Mouse (Mus musculus): Measurements from ENCODE around the gene Catsperd. TPM values are rescaled to one million over a fixed set of nuclear protein-coding genes. Genes with fewer than 3 reads are reported as not detected.

Catsperd gene
- polyA plus RNA-seq (2014; fragmentation: Illumina TruSeq; extraction: RNeasy Lipid Tissue Mini Kit (QIAGEN cat#74804); ENCODE audit: low read depth, low replicate concordance), result not detected

DNA sequence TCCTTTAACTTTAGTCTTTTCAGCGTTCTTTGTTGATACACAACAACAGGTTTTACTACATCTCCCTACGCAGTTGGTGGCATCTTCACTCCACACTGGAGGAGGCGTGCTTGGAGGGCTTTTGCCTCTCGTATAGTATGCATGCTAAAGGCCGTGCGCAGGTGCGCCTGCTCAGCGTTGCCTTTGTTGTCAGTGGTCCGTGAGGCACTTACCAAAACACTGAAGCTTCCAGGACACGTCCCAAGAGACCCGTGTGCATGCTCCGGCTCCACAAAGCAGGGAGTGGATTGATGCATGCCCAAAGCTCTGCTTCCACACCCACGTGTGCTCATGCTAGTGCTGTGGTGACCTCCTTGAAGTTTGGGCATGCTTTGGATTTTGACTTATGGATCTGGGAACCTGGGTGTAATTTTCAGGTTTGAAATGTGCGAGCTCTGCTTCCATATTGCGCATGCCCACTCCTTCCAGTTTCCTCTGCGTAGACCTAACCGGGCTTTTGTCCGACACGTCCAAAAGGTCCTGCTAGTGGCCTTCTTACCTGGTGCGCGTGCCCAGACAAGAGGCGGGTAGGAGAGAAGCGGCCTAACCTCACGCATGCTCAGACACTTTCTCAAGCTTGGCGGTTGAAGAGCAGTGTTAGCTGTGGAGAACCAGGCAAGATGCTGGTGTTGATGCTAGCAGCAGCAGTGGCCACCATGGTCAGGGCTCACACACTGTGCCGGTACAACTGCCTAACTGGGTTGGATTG is at the start of gene Catsperd:
Gene Catsperd (plus strand): TSS at position 614 of the 748 bp plus-strand sequence.

DNA sequence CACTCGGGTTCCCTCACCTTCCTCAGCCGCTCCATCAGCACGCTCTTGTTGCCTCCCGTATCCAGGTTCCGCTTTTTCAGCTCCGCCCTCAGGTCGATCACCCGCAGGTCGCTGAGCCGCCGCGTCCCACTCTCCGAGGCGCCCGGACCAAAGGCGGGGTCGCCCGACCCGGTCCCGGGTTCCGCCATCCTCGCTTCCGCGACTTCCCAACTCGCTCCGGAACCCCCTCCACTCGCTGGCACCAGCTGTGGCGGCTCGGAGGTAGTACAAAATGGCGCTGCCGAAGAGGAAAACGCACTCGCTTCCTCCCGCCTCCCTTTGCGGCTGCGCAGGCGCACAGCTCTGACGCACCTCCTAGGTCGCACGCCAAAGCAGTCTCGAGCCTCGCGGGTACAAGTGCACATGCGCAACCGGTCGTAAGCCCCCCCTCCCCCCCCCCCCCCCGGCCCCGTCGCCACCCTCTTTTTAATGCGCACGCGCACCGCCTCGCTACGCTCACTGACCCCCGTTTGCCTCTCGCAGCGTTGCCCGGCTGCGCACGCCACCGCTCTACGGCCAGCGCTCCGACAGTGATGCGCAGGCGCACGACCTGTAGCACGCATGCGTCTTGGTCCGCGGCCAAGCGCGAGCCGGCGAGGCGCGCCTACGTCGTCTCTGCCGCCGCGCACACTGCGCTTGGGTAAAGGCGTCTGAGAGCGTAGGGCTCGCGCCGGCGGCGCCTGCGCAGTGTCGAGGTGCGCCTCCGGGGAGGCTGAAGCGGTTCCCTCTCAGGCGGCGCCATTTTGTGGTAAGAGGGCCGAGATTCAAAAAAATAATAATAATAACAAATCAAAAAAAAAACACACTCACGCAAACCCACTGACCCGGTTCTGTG is 43.4 kb upstream of the Catsperd start, which contains the start of the genes Safb2 and Safb:
Gene Safb2 (minus strand): TSS at position 329 of the 874 bp plus-strand sequence.
Gene Safb (plus strand): TSS at position 569 of the 874 bp plus-strand sequence.

DNA sequence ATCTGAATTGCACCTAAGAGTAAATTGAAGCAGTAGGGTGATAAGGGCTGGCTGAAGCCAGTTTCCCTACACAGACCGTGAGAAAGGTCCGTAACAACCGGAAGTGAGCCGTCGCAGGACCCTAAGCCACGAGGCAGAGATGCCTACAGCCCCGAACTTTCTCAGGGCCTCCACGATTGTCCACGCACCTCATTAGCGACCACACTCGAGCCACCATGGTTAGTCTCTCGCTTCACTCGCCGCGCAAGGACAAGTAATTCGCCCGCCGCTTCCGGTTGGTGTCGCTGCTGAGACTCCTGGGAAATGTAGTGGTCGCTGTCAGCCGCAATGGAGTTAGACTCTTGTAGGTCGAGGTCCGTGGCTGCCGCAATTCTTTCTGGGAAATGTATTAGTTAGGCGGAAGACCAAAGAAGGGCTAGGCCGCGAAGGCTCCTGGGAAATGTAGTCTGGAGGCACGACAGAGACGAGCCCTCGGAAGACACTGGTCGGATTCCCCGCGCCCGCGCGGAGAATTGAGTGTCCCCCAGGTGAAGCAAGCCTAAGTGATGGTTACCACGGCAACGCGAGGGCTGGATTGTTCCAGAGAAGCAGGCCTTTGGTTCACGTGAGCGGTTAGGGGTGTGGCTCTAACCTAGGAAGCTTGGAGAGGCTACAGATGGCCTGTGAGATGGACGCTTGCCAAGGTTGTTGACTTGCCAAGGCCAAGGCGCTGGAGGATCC is 18.3 kb upstream of the Catsperd start, which contains the start of gene 2410015M20Rik:
Gene 2410015M20Rik (minus strand): TSS at position 320 of the 720 bp plus-strand sequence.

DNA sequence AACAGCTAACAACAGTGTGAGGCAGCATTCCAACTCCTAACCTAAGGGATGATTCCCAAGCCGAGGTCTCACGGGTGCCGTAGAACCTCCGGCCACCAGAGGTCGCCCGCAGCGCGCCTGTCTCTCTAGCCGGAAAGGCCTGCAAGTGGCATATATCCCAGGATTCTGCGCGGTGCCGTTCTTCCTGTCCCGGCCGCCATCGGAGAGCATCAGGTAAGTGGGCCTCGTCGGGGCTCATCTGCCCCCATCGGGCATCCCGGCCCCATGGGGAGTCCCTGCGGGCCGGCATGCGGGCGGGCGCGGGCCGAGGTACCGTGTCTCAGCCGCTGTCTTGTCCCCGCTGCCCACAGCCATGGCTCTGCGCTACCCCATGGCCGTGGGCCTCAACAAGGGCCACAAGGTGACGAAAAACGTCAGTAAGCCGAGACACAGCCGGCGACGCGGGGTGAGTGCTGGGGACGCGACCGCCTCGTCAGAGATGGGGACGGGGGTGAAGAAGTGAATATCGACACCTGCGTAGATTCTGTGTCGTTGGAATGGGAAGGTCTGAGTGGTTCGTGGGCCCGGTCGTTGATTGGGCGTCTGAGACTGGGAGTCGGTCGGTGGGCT is 14.6 kb upstream of the Catsperd start, which contains the start of gene Rpl36:
Gene Rpl36 (plus strand): TSS at position 181 of the 609 bp plus-strand sequence.

DNA sequence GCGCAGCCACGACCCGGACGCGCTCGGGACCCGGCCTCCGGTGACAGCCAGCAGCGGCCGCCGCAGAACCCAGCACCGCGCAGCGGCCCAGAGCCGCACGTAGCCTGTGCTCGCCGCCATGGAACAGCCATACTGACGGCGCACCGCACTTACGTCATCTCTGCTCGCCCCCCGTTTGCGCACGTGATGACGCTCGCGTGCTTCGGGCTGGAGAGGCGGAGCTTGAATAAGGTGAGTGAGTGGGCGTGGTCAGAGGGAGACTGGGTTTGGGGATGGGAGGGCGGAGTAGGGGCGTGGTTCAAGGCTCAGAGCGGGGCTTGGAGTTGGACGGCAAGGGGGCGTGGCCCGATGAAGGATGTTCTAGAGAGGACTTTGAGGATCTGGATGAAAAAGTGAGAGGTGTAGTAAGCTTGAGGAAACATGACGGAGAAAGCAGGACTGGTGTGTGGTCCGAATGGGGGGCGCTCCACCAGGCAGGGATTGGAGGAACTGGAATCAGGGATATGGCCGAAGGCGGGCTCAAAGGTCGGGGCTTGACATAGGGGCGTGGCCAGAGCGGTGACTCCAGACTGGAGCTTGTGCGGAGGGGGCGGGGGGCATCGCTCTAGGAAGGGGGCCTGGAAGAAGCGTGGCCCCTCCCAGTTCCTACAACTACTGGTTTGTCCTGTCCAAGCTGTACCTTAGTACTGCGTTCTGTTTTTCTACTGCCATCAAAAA is 1.0 kb upstream of the Catsperd start, which contains the start of gene Lonp1:
Gene Lonp1 (minus strand): TSS at position 134 of the 717 bp plus-strand sequence.

DNA sequence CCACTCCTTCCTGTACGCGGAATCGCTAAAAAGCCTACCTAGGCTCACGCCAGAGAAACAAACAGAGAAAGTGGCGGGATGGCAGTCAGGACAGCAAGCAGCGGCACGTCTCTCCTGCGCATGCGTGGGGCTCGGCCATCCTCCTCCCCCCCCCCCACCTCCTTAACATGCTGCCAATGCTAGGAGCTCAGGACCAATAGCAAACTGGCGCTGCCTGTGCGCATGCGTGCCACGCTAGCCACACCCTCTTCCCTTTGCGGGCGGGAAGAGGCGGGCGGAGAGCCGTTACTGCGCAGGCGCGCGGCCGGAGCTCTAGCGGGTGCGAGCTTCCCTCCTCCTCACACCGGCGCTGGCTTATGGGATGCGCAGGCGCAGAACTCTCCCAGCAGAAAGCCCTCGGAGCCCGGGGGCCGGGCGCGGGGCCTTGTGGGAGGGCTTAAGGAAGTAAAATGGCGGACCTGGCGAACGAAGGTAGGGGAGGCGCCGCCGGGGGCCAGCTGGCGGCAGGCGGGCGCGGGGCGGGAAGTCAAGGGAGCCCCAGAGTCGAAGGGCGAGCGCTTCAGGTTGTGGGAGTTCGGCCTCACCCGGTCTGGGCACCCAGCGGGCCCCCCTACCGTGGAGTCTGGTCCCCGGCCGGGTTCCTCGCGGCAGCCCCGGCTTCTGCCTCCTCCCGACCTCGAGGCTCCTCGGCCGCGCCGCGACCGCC is 45.2 kb downstream of the Catsperd start, which contains the start of gene Ranbp3:
Gene Ranbp3 (plus strand): TSS at position 354 of the 706 bp plus-strand sequence.

Other genes with a start within 250 kb of the Catsperd start
- gene Ptprs, start 151.7 kb upstream of the Catsperd start, polyA plus RNA-seq (2014; fragmentation: Illumina TruSeq; extraction: RNeasy Lipid Tissue Mini Kit (QIAGEN cat#74804); ENCODE audit: low read depth, low replicate concordance), result 46.2 TPM
- not detected for gene Znrf4, start 115.7 kb upstream of the Catsperd start, polyA plus RNA-seq (2014; fragmentation: Illumina TruSeq; extraction: RNeasy Lipid Tissue Mini Kit (QIAGEN cat#74804); ENCODE audit: low read depth, low replicate concordance)
- not detected for gene Gm20219, start 73.8 kb upstream of the Catsperd start, polyA plus RNA-seq (2014; fragmentation: Illumina TruSeq; extraction: RNeasy Lipid Tissue Mini Kit (QIAGEN cat#74804); ENCODE audit: low read depth, low replicate concordance)
- 63.1 TPM for gene Safb2, start 43.6 kb upstream of the Catsperd start, polyA plus RNA-seq (2014; fragmentation: Illumina TruSeq; extraction: RNeasy Lipid Tissue Mini Kit (QIAGEN cat#74804); ENCODE audit: low read depth, low replicate concordance)
- gene Safb, start 43.3 kb upstream of the Catsperd start, polyA plus RNA-seq (2014; fragmentation: Illumina TruSeq; extraction: RNeasy Lipid Tissue Mini Kit (QIAGEN cat#74804); ENCODE audit: low read depth, low replicate concordance), result 89.3 TPM
- gene 2410015M20Rik, start 18.4 kb upstream of the Catsperd start, polyA plus RNA-seq (2014; fragmentation: Illumina TruSeq; extraction: RNeasy Lipid Tissue Mini Kit (QIAGEN cat#74804); ENCODE audit: low read depth, low replicate concordance), result 302 TPM
- gene Rpl36, start 14.7 kb upstream of the Catsperd start, polyA plus RNA-seq (2014; fragmentation: Illumina TruSeq; extraction: RNeasy Lipid Tissue Mini Kit (QIAGEN cat#74804); ENCODE audit: low read depth, low replicate concordance), result 1,063 TPM
- 125 TPM for gene Lonp1, start 1.3 kb upstream of the Catsperd start, polyA plus RNA-seq (2014; fragmentation: Illumina TruSeq; extraction: RNeasy Lipid Tissue Mini Kit (QIAGEN cat#74804); ENCODE audit: low read depth, low replicate concordance)
- 35.0 TPM for gene Ranbp3, start 45.2 kb downstream of the Catsperd start, polyA plus RNA-seq (2014; fragmentation: Illumina TruSeq; extraction: RNeasy Lipid Tissue Mini Kit (QIAGEN cat#74804); ENCODE audit: low read depth, low replicate concordance)
- 933 TPM for gene Ndufa11, start 89.6 kb downstream of the Catsperd start, polyA plus RNA-seq (2014; fragmentation: Illumina TruSeq; extraction: RNeasy Lipid Tissue Mini Kit (QIAGEN cat#74804); ENCODE audit: low read depth, low replicate concordance)
- gene Vmac, start 89.9 kb downstream of the Catsperd start, polyA plus RNA-seq (2014; fragmentation: Illumina TruSeq; extraction: RNeasy Lipid Tissue Mini Kit (QIAGEN cat#74804); ENCODE audit: low read depth, low replicate concordance), result 5.9 TPM
- 10.2 TPM for gene Nrtn, start 129.4 kb downstream of the Catsperd start, polyA plus RNA-seq (2014; fragmentation: Illumina TruSeq; extraction: RNeasy Lipid Tissue Mini Kit (QIAGEN cat#74804); ENCODE audit: low read depth, low replicate concordance)
- 21.5 TPM for gene Dus3l, start 136.6 kb downstream of the Catsperd start, polyA plus RNA-seq (2014; fragmentation: Illumina TruSeq; extraction: RNeasy Lipid Tissue Mini Kit (QIAGEN cat#74804); ENCODE audit: low read depth, low replicate concordance)
- gene Prr22, start 142.1 kb downstream of the Catsperd start, polyA plus RNA-seq (2014; fragmentation: Illumina TruSeq; extraction: RNeasy Lipid Tissue Mini Kit (QIAGEN cat#74804); ENCODE audit: low read depth, low replicate concordance), result 1.6 TPM
- 4.3 TPM for gene Rfx2, start 202.9 kb downstream of the Catsperd start, polyA plus RNA-seq (2014; fragmentation: Illumina TruSeq; extraction: RNeasy Lipid Tissue Mini Kit (QIAGEN cat#74804); ENCODE audit: low read depth, low replicate concordance)
- gene Acsbg2, start 246.3 kb downstream of the Catsperd start, polyA plus RNA-seq (2014; fragmentation: Illumina TruSeq; extraction: RNeasy Lipid Tissue Mini Kit (QIAGEN cat#74804); ENCODE audit: low read depth, low replicate concordance), result not detected
- gene 1700061G19Rik, start 247.3 kb downstream of the Catsperd start, polyA plus RNA-seq (2014; fragmentation: Illumina TruSeq; extraction: RNeasy Lipid Tissue Mini Kit (QIAGEN cat#74804); ENCODE audit: low read depth, low replicate concordance), result not detected